Mouse (Mus musculus) thymus, adult 2 months (tissue): ENCODE results near the gene Prss53.

Source experiments
- CTCF ChIP-seq: fragments of 200-500 bp; IDR thresholded peaks from 2 replicates; pipeline ENCODE4 v1.5.1; 2012; ENCODE audit warnings: mild to moderate bottlenecking, control low read depth, low read length, moderate library complexity, borderline replicate concordance; ENCODE audit not compliant: control insufficient read depth, poor library complexity, insufficient read depth; ENCODE audit errors: extremely low read depth
- POLR2A ChIP-seq: fragments of 200-500 bp; IDR thresholded peaks from 2 replicates; pipeline ENCODE4 v1.6.1; 2012; ENCODE audit warnings: mild to moderate bottlenecking, low read length, control low read depth, moderate library complexity; ENCODE audit not compliant: control insufficient read depth, poor library complexity, insufficient read depth; ENCODE audit errors: extremely low read depth

GRCm38 (mm10) chr7:127869149-127869810 lies 21.5 kb downstream of the Prss53 start:
- TF ChIP-seq CTCF (no peak), POLR2A (no peak)
